8 mouse cellular contexts compared by ENCODE assay signal in the genomic region with DNA sequence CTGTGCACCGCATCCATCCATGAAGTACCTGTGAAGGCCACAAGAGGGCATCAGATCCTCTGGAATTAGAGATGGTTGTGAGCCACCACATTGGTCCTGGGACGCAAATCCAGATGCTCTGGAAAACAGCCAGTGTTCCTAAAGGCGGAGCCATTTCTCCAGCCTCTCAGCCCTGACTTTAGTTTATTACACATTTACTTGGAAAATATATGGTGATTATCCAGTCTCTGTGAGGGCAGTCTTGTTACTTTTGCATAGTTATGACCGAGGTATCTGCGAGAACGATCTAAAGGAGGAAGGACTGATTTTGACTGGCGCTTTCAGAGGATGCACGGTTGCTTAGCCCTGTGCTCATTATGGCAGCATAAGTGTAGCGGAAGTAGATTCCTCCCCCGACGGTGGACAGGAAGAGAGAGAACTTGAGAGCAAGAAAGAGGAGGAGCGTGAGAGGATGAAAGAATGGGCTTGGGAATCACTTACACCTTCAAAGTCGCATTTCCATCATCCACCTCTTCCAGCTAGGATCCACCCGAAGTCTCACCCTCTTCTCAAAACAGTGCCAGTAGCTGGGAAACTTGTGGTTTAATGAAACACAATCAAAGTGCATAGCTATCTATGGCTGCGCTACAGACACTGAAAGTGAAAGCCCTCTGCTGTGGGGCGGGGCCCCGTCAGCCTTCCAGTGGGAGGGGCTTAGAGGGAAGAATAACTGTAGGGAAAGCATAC. TPM values are rescaled to one million over a fixed set of nuclear protein-coding genes. Genes with fewer than 3 reads are reported as not detected.
DNase-seq lines count a peak whose midpoint lies in the region; ATAC-seq and TF ChIP-seq lines count a peak whose summit lies in the region.

No protein-coding gene starts in this region.

- H3K4me2 ChIP-seq in hindbrain, embryonic 13.5 days = peak overlapping the region; percentile 61

- peak overlapping the region; percentile 53; the same call in 1 of the 2 replicates for H3K9ac ChIP-seq in hindbrain, embryonic 13.5 days

- H3K27ac ChIP-seq in hindbrain, embryonic 13.5 days = peak overlapping the region; percentile 85

- POLR2A ChIA-PET in Patski (lab: Charles Lee) = interaction anchor here (0.6 kb wide), 2 partner anchors 9 to 74 kb away, joined by 3 to 5 read pairs; no protein-coding TSS in a partner anchor

- WGBS in hindbrain, embryonic 13.5 days = 17% methylated on average over 17 of the region's 17 CpGs

- peak; percentile 89 for TF ChIP-seq CTCF in Patski (IDR thresholded peaks at IDR 0.05)

- peaks cover 2% of the 10 kb centered on the region; the same call in 1 of the 2 replicates for H3K4me1 ChIP-seq in hindbrain, embryonic 13.5 days (replicated peaks)

- in situ Hi-C loops in Patski (cut with MboI; ENCODE audit: low pct_unique_long_range_greater_than_20kb) = loop anchor here (5.0 to 10.0 kb wide), 2 partner anchors 260 to 1033 kb away; a partner anchor contains a TSS

- peak; percentile 95 for ATAC-seq in Patski
- ATAC-seq in hindbrain, embryonic 13.5 days (ENCODE audit: low FRiP score) = peak; percentile 95

- H3K36me3 ChIP-seq in hindbrain, embryonic 13.5 days = no peaks in the 10 kb centered on the region

- peak; percentile 31 for DNase-seq in Patski (ENCODE audit: low read depth, low spot score)
- DNase-seq in cerebellum, adult 9-11 months = peak; percentile 50
- peak; percentile 42 to 76 for DNase-seq in frontal cortex, postnatal 10 days (ENCODE audit: low spot score in 2 of 2)
- peak; percentile 67 to 89 for DNase-seq in layer of hippocampus, postnatal 25 days (ENCODE audit: extremely low spot score in 1 of 2, low spot score in 1 of 2)
- DNase-seq in lung, postnatal 25 days (ENCODE audit: low spot score) = peak; percentile 82
- peak; percentile 92 for DNase-seq in retina, embryonic 14.5 days (ENCODE audit: low spot score)
- DNase-seq in thymus, postnatal 4 days = peak; percentile 81

- H3K4me3 ChIP-seq in hindbrain, embryonic 13.5 days = peak overlapping the region; percentile 42

- peaks cover 12% of the 10 kb centered on the region for H3K27me3 ChIP-seq in Patski
- H3K27me3 ChIP-seq in hindbrain, embryonic 13.5 days = no peaks in the 10 kb centered on the region

- H3K9me3 ChIP-seq in hindbrain, embryonic 13.5 days = no peaks in the 10 kb centered on the region

- CTCF ChIA-PET in Patski (lab: Charles Lee) = no interaction called here

RNA-seq across cellular contexts. Expression of a gene that starts 26.5 kb away (rescaled TPM):
- 1.0 TPM for polyA plus RNA-seq in Patski (2021)
- 0.96 and 1.0 TPM in 2 replicates for polyA plus RNA-seq in hindbrain, embryonic 13.5 days (2015; fragmentation: Nextera tagmentation; extraction: Ambion mirVana)
- total RNA-seq in layer of hippocampus, postnatal 25 days (2021) = under 1 TPM; 0.26 to 0.30 TPM

RNA-seq across cellular contexts. Expression of a gene that starts 27.8 kb away (rescaled TPM):
- not detected for polyA plus RNA-seq in Patski (2021)
- polyA plus RNA-seq in hindbrain, embryonic 13.5 days (2015; fragmentation: Nextera tagmentation; extraction: Ambion mirVana) = 35.8 and 36.9 TPM in 2 replicates
- 1 to 10 TPM; 7.4 to 8.5 TPM for total RNA-seq in layer of hippocampus, postnatal 25 days (2021)

Comparison
In these comparisons a context has a peak if more than half of its experiments do, and no peak if none do; other contexts are left out.
1. Peak in every context shown above with its lines: DNase-seq, ATAC-seq, H3K4me3 ChIP-seq and H3K27ac ChIP-seq.
2. DNase-seq: peak in every context shown above with its lines; median percentile 92 in retina, embryonic 14.5 days; 82 in lung, postnatal 25 days; 81 in thymus, postnatal 4 days; 78 in layer of hippocampus, postnatal 25 days; 59 in frontal cortex, postnatal 10 days; 50 in cerebellum, adult 9-11 months; 31 in Patski.
3. RNA of a gene that starts 27.8 kb away (polyA plus RNA-seq): 35.8 to 36.9 TPM in hindbrain, embryonic 13.5 days; not detected in Patski (single experiment); every median in the first group is over 10 times any median in the second.